Mouse (Mus musculus) cortical plate, adult 2 months (tissue): ENCODE results near the gene Gm10720. TPM values are rescaled to one million over a fixed set of nuclear protein-coding genes. Genes with fewer than 3 reads are reported as not detected.
"Not testable (repeated sequence)": the region's sequence is repeated elsewhere in the genome, so short reads cannot be mapped to it uniquely, and the experiment has no call there.

Experiments
- H3K27ac ChIP-seq: fragments of 200-500 bp; 2 replicates; pipeline ENCODE4 v1.5.1; 2012; ENCODE audit warnings: low read length, control low read depth, inconsistent platforms; ENCODE audit not compliant: insufficient read depth
- H3K4me1 ChIP-seq: fragments of 200-500 bp; 2 replicates; pipeline ENCODE4 v1.6.1; 2011; ENCODE audit warnings: low read length; ENCODE audit not compliant: control insufficient read depth, insufficient read depth
- H3K4me3 ChIP-seq: fragments of 200-500 bp; 2 replicates; pipeline ENCODE4 v1.5.1; 2011; ENCODE audit warnings: mild to moderate bottlenecking, low read length, control low read depth; ENCODE audit not compliant: insufficient read depth
- polyA plus RNA-seq: library from polyadenylated mRNA; depleted of rRNA; stranded (reverse); fragments of >200 nt; gene quantifications from 2 replicates; pipeline ENCODE4 v1.2.3, GENCODE M21; 2012; rRNA removed

The Gm10720 gene
- not detected in 2 replicates for polyA plus RNA-seq

DNA sequence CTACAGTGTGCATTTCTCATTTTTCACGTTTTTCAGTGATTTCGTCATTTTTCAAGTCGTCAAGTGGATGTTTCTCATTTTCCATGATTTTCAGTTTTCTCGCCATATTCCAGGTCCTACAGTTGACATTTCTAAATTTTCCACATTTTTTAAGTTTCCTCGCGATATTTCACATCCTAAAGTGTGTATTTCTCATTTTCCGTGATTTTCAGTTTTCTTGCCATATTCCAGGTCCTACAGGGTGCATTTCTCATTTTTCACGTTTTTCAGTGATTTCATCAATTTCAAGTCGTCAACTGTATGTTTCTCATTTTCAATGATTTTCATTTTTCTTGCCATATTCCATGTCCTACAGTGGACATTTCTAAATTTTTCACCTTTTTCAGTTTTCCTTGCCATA lies at the start of gene Gm10720:
Gene Gm10720, plus strand, starts transcription at position 301 of the 400 bp plus-strand sequence.
- H3K4me1 ChIP-seq: not testable (repeated sequence)

GRCm38 (mm10) chr9:3000445-3000972 lies 14.9 kb upstream of the Gm10720 start, which contains the start of gene Gm10722:
TSS of gene Gm10722 (plus strand) at chr9:3000922.
- not testable (repeated sequence) for H3K27ac ChIP-seq, H3K4me1 ChIP-seq, H3K4me3 ChIP-seq

More for the DNA sequence above, at the start of gene Gm10720:
- H3K4me3 ChIP-seq, H3K27ac ChIP-seq: not testable (repeated sequence)

- not testable (repeated sequence) for H3K27ac ChIP-seq, H3K4me1 ChIP-seq, H3K4me3 ChIP-seq
Measured at GRCm38 (mm10) chr9:3001006-3001405, 14.4 kb upstream of the Gm10720 start.

DNA sequence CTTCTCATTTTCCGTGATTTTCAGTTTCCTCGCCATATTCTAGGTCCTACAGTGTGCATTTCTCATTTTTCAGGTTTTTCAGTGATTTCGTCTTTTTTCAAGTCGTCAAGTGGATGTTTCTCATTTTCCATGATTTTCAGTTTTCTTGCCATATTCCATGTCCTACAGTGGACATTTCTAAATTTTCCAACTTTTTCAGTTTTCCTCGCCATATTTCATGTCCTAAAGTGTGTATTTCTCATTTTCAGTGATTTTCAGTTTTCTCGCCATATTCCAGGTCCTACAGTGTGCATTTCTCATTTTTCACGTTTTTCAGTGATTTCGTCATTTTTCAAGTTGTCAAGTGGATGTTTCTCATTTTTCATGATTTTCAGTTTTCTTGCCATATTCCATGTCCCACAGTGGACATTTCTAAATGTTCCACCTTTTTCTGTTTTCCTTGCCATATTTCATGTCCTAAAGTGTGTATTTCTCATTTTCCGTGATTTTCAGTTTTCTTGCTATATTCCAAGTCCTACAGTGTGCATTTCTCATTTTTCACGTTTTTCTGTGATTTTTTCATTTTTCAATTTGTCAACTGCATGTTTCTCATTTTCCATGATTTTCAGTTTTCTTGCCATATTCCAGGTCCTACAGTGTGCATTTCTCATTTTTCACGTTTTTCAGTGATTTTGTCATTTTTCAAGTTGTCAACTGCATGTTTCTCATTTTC lies 13.3 kb upstream of the Gm10720 start:
- not testable (repeated sequence) for H3K4me3 ChIP-seq, H3K4me1 ChIP-seq, H3K27ac ChIP-seq

GRCm38 (mm10) chr9:3002794-3003396 lies 12.6 kb upstream of the Gm10720 start, which contains the start of gene Gm11168:
TSS of gene Gm11168 (plus strand) at chr9:3003346.
- not testable (repeated sequence) for H3K4me3 ChIP-seq, H3K27ac ChIP-seq, H3K4me1 ChIP-seq

- not testable (repeated sequence) for H3K27ac ChIP-seq, H3K4me3 ChIP-seq, H3K4me1 ChIP-seq
Measured at GRCm38 (mm10) chr9:3006179-3006578, 9.3 kb upstream of the Gm10720 start.

GRCm38 (mm10) chr9:3006636-3007035 lies 8.8 kb upstream of the Gm10720 start:
- not testable (repeated sequence) for H3K27ac ChIP-seq, H3K4me1 ChIP-seq, H3K4me3 ChIP-seq

DNA sequence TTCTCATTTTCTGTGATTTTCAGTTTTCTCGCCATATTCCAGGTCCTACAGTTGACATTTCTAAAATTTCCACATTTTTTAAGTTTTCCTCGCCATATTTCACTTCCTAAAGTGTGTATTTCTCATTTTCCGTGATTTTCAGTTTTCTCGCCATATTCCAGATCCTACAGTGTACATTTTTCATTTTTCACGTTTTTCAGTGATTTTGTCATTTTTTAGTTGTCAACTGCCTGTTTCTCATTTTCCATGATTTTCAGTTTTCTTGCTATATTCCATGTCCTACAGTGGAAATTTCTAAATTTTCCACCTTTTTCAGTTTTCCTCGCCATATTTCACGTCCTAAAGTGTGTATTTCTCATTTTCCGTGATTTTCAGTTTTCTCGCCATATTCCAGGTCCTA lies 8.2 kb upstream of the Gm10720 start:
- not testable (repeated sequence) for H3K4me1 ChIP-seq, H3K4me3 ChIP-seq, H3K27ac ChIP-seq

DNA sequence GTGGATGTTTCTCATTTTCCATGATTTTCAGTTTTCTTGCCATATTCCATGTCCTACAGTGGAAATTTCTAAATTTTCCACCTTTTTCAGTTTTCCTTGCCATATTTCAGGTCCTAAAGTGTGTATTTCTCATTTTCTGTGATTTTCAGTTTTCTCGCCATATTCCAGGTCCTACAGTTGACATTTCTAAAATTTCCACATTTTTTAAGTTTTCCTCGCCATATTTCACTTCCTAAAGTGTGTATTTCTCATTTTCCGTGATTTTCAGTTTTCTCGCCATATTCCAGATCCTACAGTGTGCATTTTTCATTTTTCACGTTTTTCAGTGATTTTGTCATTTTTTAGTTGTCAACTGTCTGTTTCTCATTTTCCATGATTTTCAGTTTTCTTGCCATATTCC lies 6.1 kb upstream of the Gm10720 start:
- H3K4me1 ChIP-seq, H3K27ac ChIP-seq, H3K4me3 ChIP-seq: not testable (repeated sequence)

DNA sequence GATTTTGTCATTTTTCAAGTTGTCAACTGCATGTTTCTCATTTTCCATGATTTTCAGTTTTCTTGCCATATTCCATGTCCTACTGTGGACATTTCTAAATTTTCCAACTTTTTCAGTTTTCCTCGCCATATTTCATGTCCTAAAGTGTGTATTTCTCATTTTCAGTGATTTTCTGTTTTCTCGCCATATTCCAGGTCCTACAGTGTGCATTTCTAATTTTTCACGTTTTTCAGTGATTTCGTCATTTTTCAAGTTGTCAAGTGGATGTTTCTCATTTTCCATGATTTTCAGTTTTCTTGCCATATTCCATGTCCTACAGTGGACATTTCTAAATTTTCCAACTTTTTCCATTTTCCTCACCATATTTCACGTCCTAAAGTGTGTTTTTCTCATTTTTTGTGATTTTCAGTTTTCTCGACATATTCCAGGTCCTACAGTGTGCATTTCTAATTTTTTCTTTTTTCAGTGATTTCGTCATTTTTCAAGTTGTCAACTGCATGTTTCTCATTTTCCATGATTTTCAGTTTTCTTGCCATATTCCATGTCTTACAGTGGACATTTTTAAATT lies 3.3 kb upstream of the Gm10720 start:
- H3K27ac ChIP-seq, H3K4me1 ChIP-seq, H3K4me3 ChIP-seq: not testable (repeated sequence)

- not testable (repeated sequence) for H3K4me3 ChIP-seq, H3K4me1 ChIP-seq, H3K27ac ChIP-seq
Measured at GRCm38 (mm10) chr9:3012733-3013279, 2.6 kb upstream of the Gm10720 start, which contains the start of gene Gm10721. TSS of gene Gm10721 (plus strand) at chr9:3013140.

GRCm38 (mm10) chr9:3015896-3016295 lies 442 bp downstream of the Gm10720 start:
- H3K4me1 ChIP-seq, H3K27ac ChIP-seq, H3K4me3 ChIP-seq: not testable (repeated sequence)

DNA sequence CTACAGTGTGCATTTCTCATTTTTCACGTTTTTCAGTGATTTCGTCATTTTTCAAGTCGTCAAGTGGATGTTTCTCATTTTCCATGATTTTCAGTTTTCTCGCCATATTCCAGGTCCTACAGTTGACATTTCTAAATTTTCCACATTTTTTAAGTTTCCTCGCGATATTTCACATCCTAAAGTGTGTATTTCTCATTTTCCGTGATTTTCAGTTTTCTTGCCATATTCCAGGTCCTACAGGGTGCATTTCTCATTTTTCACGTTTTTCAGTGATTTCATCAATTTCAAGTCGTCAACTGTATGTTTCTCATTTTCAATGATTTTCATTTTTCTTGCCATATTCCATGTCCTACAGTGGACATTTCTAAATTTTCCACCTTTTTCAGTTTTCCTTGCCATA lies 1.7 kb downstream of the Gm10720 start, which contains the start of gene Gm10719:
Gene Gm10719, plus strand, starts transcription at position 301 of the 400 bp plus-strand sequence.
- not testable (repeated sequence) for H3K4me1 ChIP-seq, H3K4me3 ChIP-seq, H3K27ac ChIP-seq

DNA sequence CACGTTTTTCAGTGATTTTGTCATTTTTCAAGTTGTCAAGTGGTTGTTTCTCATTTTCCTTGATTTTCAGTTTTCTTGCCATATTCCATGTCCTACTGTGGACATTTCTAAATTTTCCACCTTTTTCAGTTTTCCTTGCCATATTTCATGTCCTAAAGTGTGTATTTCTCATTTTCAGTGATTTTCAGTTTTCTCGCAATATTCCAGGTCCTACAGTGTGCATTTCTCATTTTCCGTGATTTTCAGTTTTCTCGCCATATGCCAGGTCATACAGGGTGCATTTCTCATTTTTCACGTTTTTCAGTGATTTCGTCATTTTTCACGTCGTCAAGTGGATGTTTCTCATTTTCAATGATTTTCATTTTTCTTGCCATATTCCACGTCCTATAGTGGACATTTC lies 3.5 kb downstream of the Gm10720 start:
- H3K4me1 ChIP-seq, H3K27ac ChIP-seq, H3K4me3 ChIP-seq: not testable (repeated sequence)

- H3K27ac ChIP-seq, H3K4me1 ChIP-seq: not testable (repeated sequence)
Measured at GRCm38 (mm10) chr9:3019835-3020727, 4.6 kb downstream of the Gm10720 start.

More at GRCm38 (mm10) chr9:3019835-3020727, 4.6 kb downstream of the Gm10720 start:
- H3K4me3 ChIP-seq: not testable (repeated sequence)
